Mouse (Mus musculus): ENCODE data around the gene Pde1a.

DNA sequence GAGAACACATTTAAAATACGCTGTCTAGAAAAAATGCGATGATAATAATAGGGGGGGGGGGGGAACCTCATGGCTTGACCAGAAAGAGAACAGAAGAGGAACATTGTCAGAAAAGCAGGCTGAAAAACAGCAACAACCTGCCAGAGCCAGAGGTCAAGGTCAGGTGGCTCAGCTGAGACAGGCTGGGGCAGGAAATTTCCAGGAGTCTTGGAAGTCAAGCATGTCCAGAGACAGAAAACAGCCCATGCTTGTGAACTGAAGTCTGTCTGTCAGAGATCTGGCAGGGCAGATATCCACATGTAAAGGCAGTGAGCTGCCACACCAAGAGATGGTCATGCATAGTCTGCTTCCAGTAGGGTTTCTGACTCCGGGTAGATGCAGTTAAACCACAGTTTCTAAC is 147.5 kb downstream of the Pde1a start:
- TF ChIP-seq CTCF (IDR thresholded peaks at IDR 0.05; ENCODE audit: borderline replicate concordance, control insufficient read depth, extremely low read depth, insufficient read depth, low read length, poor library complexity): no peak
- no peak for TF ChIP-seq POLR2A (IDR thresholded peaks at IDR 0.05; ENCODE audit: control insufficient read depth, extremely low read depth, insufficient read depth, low read length, poor library complexity)
